14 mouse cellular contexts compared by ENCODE assay signal in genomic region chr2:128337791-128338190, GRCm38 (mm10).
DNase-seq lines count a peak whose midpoint lies in the region; TF ChIP-seq lines count a peak whose summit lies in the region.
"Had no signal": no experiment of that assay in that cellular context is flagged by ENCODE, and none has a peak within 500 bp of the region (broad histone marks: within the 10 kb centered on the region; RNA-seq: fewer than 3 reads in every experiment).

No protein-coding gene starts in this region.

- H3K27me3 ChIP-seq in heart, embryonic 10.5 days (ENCODE audit: insufficient read depth, poor library complexity, severe bottlenecking) = no peaks in the 10 kb centered on the region
- H3K27me3 ChIP-seq in kidney, adult 2 months (replicated peaks; ENCODE audit: control insufficient read depth, insufficient read depth, low read length) = no peaks in the 10 kb centered on the region
- no peaks in the 10 kb centered on the region for H3K27me3 ChIP-seq in limb, embryonic 10.5 days (ENCODE audit: low read depth, poor library complexity, severe bottlenecking)
- H3K27me3 ChIP-seq: embryonic facial prominence, embryonic 13.5 days; hindbrain, embryonic 12.5 days had no signal

- no peaks in the 10 kb centered on the region for H3K36me3 ChIP-seq in heart, embryonic 10.5 days
- no peaks in the 10 kb centered on the region for H3K36me3 ChIP-seq in kidney, adult 2 months (ENCODE audit: control insufficient read depth, insufficient read depth, low read length)
- no peaks in the 10 kb centered on the region for H3K36me3 ChIP-seq in limb, embryonic 10.5 days
- H3K36me3 ChIP-seq: embryonic facial prominence, embryonic 13.5 days; forebrain, embryonic 12.5 days; hindbrain, embryonic 12.5 days; kidney, embryonic 15.5 days had no signal

- peak overlapping the region; percentile 81 for H3K27ac ChIP-seq in heart, embryonic 10.5 days
- peak overlapping the region; percentile 37; the same call in 1 of the 2 replicates for H3K27ac ChIP-seq in kidney, adult 2 months (ENCODE audit: insufficient read depth, low read depth, low read length)
- peak overlapping the region; percentile 99 for H3K27ac ChIP-seq in bone marrow macrophage, adult 2 months (ENCODE audit: insufficient read depth, low read depth, low read length)
- 0 out of 2 replicates have a peak overlapping the region, but pooled peaks have one; percentile 54 for H3K27ac ChIP-seq in limb, embryonic 10.5 days
- H3K27ac ChIP-seq: forebrain, embryonic 12.5 days; hindbrain, embryonic 12.5 days; kidney, embryonic 15.5 days had no signal

- H3K4me3 ChIP-seq in heart, embryonic 10.5 days = no peak overlapping the region
- H3K4me3 ChIP-seq in kidney, adult 2 months (ENCODE audit: insufficient read depth, low read depth, low read length) = no peak overlapping the region
- no peak overlapping the region for H3K4me3 ChIP-seq in bone marrow macrophage, adult 2 months (ENCODE audit: insufficient read depth, low read length)
- no peak overlapping the region for H3K4me3 ChIP-seq in limb, embryonic 10.5 days
- H3K4me3 ChIP-seq: embryonic facial prominence, embryonic 13.5 days; forebrain, embryonic 12.5 days; hindbrain, embryonic 12.5 days; kidney, embryonic 15.5 days had no signal

- TF ChIP-seq POLR2A in kidney, adult 2 months (IDR thresholded peaks at IDR 0.05; ENCODE audit: low read depth, low read length) = no peak
- TF ChIP-seq POLR2A in bone marrow macrophage, adult 2 months (IDR thresholded peaks at IDR 0.05; ENCODE audit: borderline replicate concordance, low read depth, low read length) = no peak

- peaks cover 74% of the 10 kb centered on the region for H3K4me1 ChIP-seq in heart, embryonic 10.5 days
- peaks cover 25% of the 10 kb centered on the region for H3K4me1 ChIP-seq in kidney, adult 2 months (ENCODE audit: control insufficient read depth, insufficient read depth, low read length)
- peaks cover 83% of the 10 kb centered on the region for H3K4me1 ChIP-seq in bone marrow macrophage, adult 2 months (ENCODE audit: control insufficient read depth, insufficient read depth, low read length)
- H3K4me1 ChIP-seq in limb, embryonic 10.5 days = peaks cover 65% of the 10 kb centered on the region

- no peak for TF ChIP-seq CTCF in kidney, adult 2 months (conservative IDR thresholded peaks at IDR 0.05; ENCODE audit: insufficient read depth, insufficient read length, low read depth, low read length)
- no peak for TF ChIP-seq CTCF in bone marrow macrophage, adult 2 months (IDR thresholded peaks at IDR 0.05; ENCODE audit: low read depth, low read length)

- no peak for DNase-seq in heart, embryonic 10.5 days (ENCODE audit: low spot score)
- DNase-seq in heart, postnatal 10 days = no peak
- DNase-seq in kidney, adult 2 months = no peak
- DNase-seq in kidney, adult 18-20 months = no peak
- no peak for DNase-seq in limb, embryonic 10.5 days (ENCODE audit: low spot score)
- no peak for DNase-seq in thymus, postnatal 14 days
- DNase-seq: cerebellum, adult 18-20 months; cerebellum, adult 9-11 months; cerebellum, postnatal 36 days had no signal

- H3K9me3 ChIP-seq in heart, embryonic 10.5 days = no peaks in the 10 kb centered on the region
- no peaks in the 10 kb centered on the region for H3K9me3 ChIP-seq in limb, embryonic 10.5 days (replicated peaks)
- H3K9me3 ChIP-seq: embryonic facial prominence, embryonic 13.5 days; forebrain, embryonic 12.5 days; hindbrain, embryonic 12.5 days; kidney, embryonic 15.5 days had no signal

- intact Hi-C loops in heart, postnatal 10 days (cut with DNase I) = loop anchor here (5.0 kb wide), 1 partner anchor 55 kb away; no protein-coding TSS in a partner anchor

- WGBS in heart, embryonic 10.5 days = 90% methylated on average over 5 of the region's 5 CpGs
- 87% methylated on average over 5 of the region's 5 CpGs for WGBS in kidney, adult 2 months
- WGBS in limb, embryonic 10.5 days = 94% methylated on average over 5 of the region's 5 CpGs

Comparison
In these comparisons a context has a peak if more than half of its experiments do, and no peak if none do; other contexts are left out.
1. H3K27ac ChIP-seq: peak in every context shown above with its lines; median percentile 99 in bone marrow macrophage, adult 2 months; 81 in heart, embryonic 10.5 days; 54 in limb, embryonic 10.5 days; 37 in kidney, adult 2 months.